Mouse (Mus musculus): ENCODE measurements at regions not wholly inside any gene's neighbourhood (a gene's known extent, or its start where the extent isn't known, plus 50 kb on each side); places are given as distances from the start of the nearest gene placed in this dataset.

DNA sequence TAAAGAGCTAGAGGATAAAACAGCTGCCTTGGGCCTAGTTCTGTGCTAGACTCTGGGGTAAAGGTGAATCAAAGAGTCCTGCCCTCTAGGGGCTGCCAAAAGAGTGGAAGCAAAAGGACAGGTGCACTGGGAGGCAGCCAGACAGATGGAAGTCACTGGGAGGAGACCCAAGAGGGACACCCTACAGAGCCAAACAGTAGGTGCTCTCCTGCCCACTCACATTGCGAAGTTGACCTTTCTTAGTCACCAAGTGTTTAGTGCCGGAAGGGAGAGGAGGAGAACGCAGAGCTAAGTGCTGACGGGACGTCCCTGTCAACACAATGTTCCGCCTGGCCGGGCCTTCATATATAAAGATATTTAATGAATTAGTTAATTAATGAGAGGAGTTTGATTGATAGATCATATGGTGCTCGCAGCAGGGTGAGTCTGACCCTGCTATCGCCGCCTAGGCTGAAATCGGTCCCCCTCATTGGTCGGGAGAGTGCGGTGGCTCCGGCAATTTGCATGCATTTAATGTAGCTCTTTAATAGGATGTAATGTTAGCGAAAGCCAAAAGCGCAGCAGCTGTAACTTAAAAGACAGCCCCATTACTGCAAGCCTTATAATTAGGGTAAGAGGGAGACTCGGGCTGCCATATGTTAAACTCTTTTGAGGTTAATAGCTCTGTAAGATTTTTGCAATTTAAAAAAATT lies 162.6 kb upstream of the Cadm1 start:
- H3K9ac ChIP-seq (replicated peaks; ENCODE audit: low read depth, low read length) = no peak overlapping the region
- no peak for ATAC-seq (ENCODE audit: insufficient number of reproducible peaks, insufficient read depth, low FRiP score, low read depth)
- no peaks in the 10 kb centered on the region for H3K9me3 ChIP-seq (ENCODE audit: control insufficient read depth, low read depth, low read length)
- WGBS = 23% methylated on average over 17 of the region's 17 CpGs
- H3K27me3 ChIP-seq (ENCODE audit: control insufficient read depth, insufficient read depth, low read length) = peaks cover 11% of the 10 kb centered on the region; the same call in 1 of the 2 replicates
- peak overlapping the region; percentile 55 for H3K4me2 ChIP-seq (replicated peaks; ENCODE audit: low read depth, low read length)
- H3K4me3 ChIP-seq (ENCODE audit: low read depth, low read length) = peak overlapping the region; percentile 21; the same call in 1 of the 2 replicates
- no peak overlapping the region for H3K27ac ChIP-seq (ENCODE audit: low read length)
- H3K36me3 ChIP-seq (ENCODE audit: control insufficient read depth, insufficient read depth, low read length) = no peaks in the 10 kb centered on the region
- peaks cover 9% of the 10 kb centered on the region; the same call in 1 of the 2 replicates for H3K4me1 ChIP-seq (ENCODE audit: control insufficient read depth, insufficient read depth, low read length)

DNA sequence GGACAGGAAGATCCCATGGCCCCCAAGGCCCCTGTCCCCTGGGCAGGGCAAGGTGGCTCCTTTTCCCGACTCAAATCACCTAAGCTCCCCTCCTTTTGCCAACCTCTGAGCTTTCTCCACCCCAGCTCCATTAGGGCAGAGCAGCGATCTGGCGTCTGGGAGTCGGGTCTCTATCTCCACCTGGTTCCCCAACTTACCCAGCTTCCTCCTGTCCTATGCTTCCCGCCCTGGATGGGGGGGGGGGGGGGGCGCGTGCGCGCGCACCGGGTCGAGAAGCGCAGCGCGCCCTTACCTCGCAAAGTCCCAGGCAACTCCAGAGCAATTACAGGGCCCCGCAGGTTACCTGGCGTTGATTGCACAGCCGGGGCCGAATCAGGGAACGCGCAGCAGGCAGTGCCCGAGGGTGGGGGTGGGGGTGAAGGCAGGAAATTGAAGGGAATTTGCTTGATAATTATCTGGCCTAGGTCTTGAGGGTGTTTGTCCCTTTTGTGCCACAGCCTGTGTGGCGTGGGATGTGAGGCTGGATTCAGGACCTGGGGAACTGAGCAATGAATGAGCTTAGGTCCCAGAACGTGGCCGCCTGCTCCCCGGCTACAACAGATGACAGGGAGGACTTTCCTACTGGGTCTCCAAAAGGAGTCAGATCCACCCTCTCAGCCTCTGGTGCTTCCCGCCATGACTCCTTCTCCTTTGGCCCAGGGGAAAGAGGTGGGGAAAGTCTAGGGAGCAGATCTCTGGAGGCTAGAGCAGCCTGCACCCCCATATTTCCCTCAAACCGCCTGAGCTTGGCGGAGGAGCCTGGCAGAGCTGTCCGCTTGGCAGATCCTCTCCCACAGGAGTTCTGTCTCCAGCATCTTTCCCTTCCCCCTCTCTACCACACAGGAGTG lies 161.7 kb upstream of the Cadm1 start:
- H3K27ac ChIP-seq (ENCODE audit: low read length) = no peak overlapping the region
- H3K36me3 ChIP-seq (ENCODE audit: control insufficient read depth, insufficient read depth, low read length) = no peaks in the 10 kb centered on the region
- H3K4me3 ChIP-seq (ENCODE audit: low read depth, low read length) = peak overlapping the region; percentile 21
- no peak overlapping the region for H3K9ac ChIP-seq (replicated peaks; ENCODE audit: low read depth, low read length)
- H3K4me1 ChIP-seq (ENCODE audit: control insufficient read depth, insufficient read depth, low read length) = peaks cover 9% of the 10 kb centered on the region; the same call in 1 of the 2 replicates
- H3K9me3 ChIP-seq (ENCODE audit: control insufficient read depth, low read depth, low read length) = no peaks in the 10 kb centered on the region
- 10% methylated on average over 26 of the region's 31 CpGs for WGBS
- ATAC-seq (ENCODE audit: insufficient number of reproducible peaks, insufficient read depth, low FRiP score, low read depth) = peak; percentile 63
- peak overlapping the region; percentile 55 for H3K4me2 ChIP-seq (replicated peaks; ENCODE audit: low read depth, low read length)
- H3K27me3 ChIP-seq (ENCODE audit: control insufficient read depth, insufficient read depth, low read length) = peaks cover 11% of the 10 kb centered on the region; the same call in 1 of the 2 replicates

DNA sequence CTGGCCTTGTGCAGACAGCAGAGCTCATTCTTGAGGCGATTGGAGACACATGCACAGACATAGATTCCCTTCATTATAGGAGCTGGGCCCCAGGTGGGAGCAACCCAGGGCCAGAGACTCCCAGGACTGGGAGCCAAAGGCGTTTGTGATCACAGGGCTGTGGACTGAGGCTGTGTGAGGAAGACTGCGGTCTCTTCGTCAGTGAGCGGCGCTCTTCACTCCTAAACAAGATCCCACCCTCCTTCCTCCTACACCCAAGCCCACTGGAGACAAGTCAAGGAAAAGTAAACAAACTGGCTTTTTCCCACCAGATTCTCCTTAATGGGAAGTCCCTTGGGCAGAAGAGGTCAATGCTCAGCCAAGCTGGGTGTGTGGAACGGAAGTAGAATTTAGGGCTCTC lies 157.7 kb upstream of the Cadm1 start:
- no peak overlapping the region for H3K4me2 ChIP-seq (replicated peaks; ENCODE audit: low read depth, low read length)
- no peak overlapping the region for H3K9ac ChIP-seq (replicated peaks; ENCODE audit: low read depth, low read length)
- 83% methylated on average over 7 of the region's 7 CpGs for WGBS
- no peak overlapping the region for H3K27ac ChIP-seq (ENCODE audit: low read length)
- no peaks in the 10 kb centered on the region for H3K9me3 ChIP-seq (ENCODE audit: control insufficient read depth, low read depth, low read length)
- peaks cover 10% of the 10 kb centered on the region; the same call in 1 of the 2 replicates for H3K27me3 ChIP-seq (ENCODE audit: control insufficient read depth, insufficient read depth, low read length)
- no peak for ATAC-seq (ENCODE audit: insufficient number of reproducible peaks, insufficient read depth, low FRiP score, low read depth)
- H3K4me3 ChIP-seq (ENCODE audit: low read depth, low read length) = no peak overlapping the region
- no peaks in the 10 kb centered on the region for H3K36me3 ChIP-seq (ENCODE audit: control insufficient read depth, insufficient read depth, low read length)
- H3K4me1 ChIP-seq (ENCODE audit: control insufficient read depth, insufficient read depth, low read length) = peaks cover 9% of the 10 kb centered on the region; the same call in 1 of the 2 replicates

DNA sequence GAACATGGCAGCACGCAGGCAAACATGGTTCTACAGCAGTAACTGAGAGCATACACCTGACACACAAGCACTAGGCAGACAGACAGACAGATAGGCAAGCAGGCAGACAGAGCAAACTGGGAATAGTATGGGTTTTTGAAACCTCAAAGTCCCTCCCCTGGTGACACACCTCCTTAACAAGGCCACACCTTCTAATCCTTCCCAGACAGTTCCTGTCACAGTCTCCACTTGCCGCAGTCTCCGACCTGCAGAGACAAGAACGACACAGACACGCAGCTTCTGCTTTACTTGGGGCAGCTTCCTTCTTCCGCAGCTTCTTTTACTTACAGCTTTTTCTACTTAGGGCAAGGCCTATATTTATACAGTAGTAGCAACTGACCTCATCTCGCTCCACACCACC lies 155.9 kb upstream of the Cadm1 start:
- no peak for ATAC-seq (ENCODE audit: insufficient number of reproducible peaks, insufficient read depth, low FRiP score, low read depth)
- H3K9me3 ChIP-seq (ENCODE audit: control insufficient read depth, low read depth, low read length) = no peaks in the 10 kb centered on the region
- H3K27ac ChIP-seq (ENCODE audit: low read length) = no peak overlapping the region
- no peaks in the 10 kb centered on the region for H3K4me1 ChIP-seq (ENCODE audit: control insufficient read depth, insufficient read depth, low read length)
- H3K9ac ChIP-seq (replicated peaks; ENCODE audit: low read depth, low read length) = no peak overlapping the region
- H3K27me3 ChIP-seq (ENCODE audit: control insufficient read depth, insufficient read depth, low read length) = no peaks in the 10 kb centered on the region
- WGBS = 96% methylated on average over 7 of the region's 7 CpGs
- no peak overlapping the region for H3K4me2 ChIP-seq (replicated peaks; ENCODE audit: low read depth, low read length)
- no peak overlapping the region for H3K4me3 ChIP-seq (ENCODE audit: low read depth, low read length)
- H3K36me3 ChIP-seq (ENCODE audit: control insufficient read depth, insufficient read depth, low read length) = no peaks in the 10 kb centered on the region

DNA sequence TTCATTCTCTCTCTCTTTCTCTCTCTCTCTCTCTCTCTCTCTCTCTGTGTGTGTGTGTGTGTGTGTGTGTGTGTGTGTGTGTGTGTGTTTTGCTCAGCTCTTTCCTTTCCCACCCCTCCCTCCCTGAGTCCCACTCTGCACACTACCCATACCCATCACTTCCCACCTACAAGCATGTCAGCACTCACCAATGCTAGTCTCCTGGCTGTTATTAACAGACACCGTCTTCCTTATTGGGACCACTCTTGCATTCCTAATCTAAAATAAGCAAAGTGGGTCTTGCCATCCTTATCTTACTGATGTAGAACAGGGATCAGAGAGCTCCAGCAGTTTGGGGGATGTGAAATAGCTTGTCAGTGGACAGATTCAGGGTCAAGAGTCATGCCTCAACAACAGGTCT lies 153.3 kb upstream of the Cadm1 start:
- H3K9ac ChIP-seq (replicated peaks; ENCODE audit: low read depth, low read length) = no peak overlapping the region
- WGBS = 65% methylated on average over 1 of the region's 1 CpGs
- H3K36me3 ChIP-seq (ENCODE audit: control insufficient read depth, insufficient read depth, low read length) = no peaks in the 10 kb centered on the region

DNA sequence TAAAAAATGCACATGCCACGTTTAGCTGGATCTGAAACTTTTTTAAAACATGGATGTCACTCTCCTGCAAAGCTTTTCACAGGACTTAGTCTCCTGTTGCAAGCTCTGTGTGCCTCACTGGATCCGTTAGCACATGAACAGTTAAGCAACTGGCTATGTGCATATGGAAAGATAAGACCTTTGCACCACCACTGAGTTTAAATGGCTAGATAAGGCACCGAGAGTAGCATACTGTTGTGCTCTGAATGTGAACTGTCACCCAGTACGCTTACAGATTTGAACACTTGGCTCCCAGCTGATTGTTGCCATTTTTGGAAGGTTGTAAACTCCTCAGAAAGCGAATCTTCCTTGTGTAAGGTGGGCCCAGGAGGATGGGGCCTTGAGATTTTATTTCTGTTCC lies 151.4 kb upstream of the Cadm1 start:
- 82% methylated on average over 5 of the region's 5 CpGs for WGBS
- no peak for ATAC-seq (ENCODE audit: insufficient number of reproducible peaks, insufficient read depth, low FRiP score, low read depth)
- no peaks in the 10 kb centered on the region for H3K9me3 ChIP-seq (ENCODE audit: control insufficient read depth, low read depth, low read length)
- H3K4me3 ChIP-seq (ENCODE audit: low read depth, low read length) = no peak overlapping the region
- H3K4me1 ChIP-seq (ENCODE audit: control insufficient read depth, insufficient read depth, low read length) = no peaks in the 10 kb centered on the region
- H3K27me3 ChIP-seq (ENCODE audit: control insufficient read depth, insufficient read depth, low read length) = no peaks in the 10 kb centered on the region
- no peak overlapping the region for H3K27ac ChIP-seq (ENCODE audit: low read length)
- no peak overlapping the region for H3K9ac ChIP-seq (replicated peaks; ENCODE audit: low read depth, low read length)
- no peaks in the 10 kb centered on the region for H3K36me3 ChIP-seq (ENCODE audit: control insufficient read depth, insufficient read depth, low read length)
- no peak overlapping the region for H3K4me2 ChIP-seq (replicated peaks; ENCODE audit: low read depth, low read length)

More for the DNA sequence above, 153.3 kb upstream of the Cadm1 start:
- no peak for ATAC-seq (ENCODE audit: insufficient number of reproducible peaks, insufficient read depth, low FRiP score, low read depth)
- H3K27me3 ChIP-seq (ENCODE audit: control insufficient read depth, insufficient read depth, low read length) = no peaks in the 10 kb centered on the region
- H3K4me1 ChIP-seq (ENCODE audit: control insufficient read depth, insufficient read depth, low read length) = no peaks in the 10 kb centered on the region
- H3K9me3 ChIP-seq (ENCODE audit: control insufficient read depth, low read depth, low read length) = no peaks in the 10 kb centered on the region
- H3K4me3 ChIP-seq (ENCODE audit: low read depth, low read length) = no peak overlapping the region
- H3K4me2 ChIP-seq (replicated peaks; ENCODE audit: low read depth, low read length) = no peak overlapping the region
- no peak overlapping the region for H3K27ac ChIP-seq (ENCODE audit: low read length)

DNA sequence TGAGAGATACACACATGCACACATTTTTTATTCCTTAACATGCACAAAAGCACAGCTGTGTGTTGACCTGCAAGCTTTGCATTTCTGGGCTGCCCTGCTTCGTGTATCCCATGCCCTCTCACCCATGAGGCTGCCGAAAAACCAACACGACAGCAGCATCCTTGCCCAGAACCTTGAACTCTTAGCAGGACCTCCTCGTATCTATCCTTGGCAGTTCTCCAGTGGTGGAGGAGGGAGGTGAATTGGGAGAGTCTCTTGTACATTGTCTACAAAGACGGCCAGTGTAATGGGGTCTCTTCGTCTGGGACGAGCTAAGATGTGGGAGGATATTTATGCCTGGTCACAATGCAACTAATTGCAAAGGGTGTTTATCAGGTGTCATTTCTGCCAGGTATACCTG lies 149.6 kb upstream of the Cadm1 start:
- Histone ChIP-seq H3K36me3 (ENCODE audit: control insufficient read depth, insufficient read depth, low read length) (no peaks in the 10 kb centered on the region), H3K4me2 (replicated peaks; ENCODE audit: low read depth, low read length) (no peak overlapping the region), H3K9me3 (ENCODE audit: control insufficient read depth, low read depth, low read length) (no peaks in the 10 kb centered on the region), H3K4me3 (ENCODE audit: low read depth, low read length) (no peak overlapping the region), H3K27ac (ENCODE audit: low read length) (no peak overlapping the region), H3K27me3 (ENCODE audit: control insufficient read depth, insufficient read depth, low read length) (no peaks in the 10 kb centered on the region), H3K9ac (replicated peaks; ENCODE audit: low read depth, low read length) (no peak overlapping the region), H3K4me1 (ENCODE audit: control insufficient read depth, insufficient read depth, low read length) (0 out of 2 replicates have a peak, but pooled peaks cover 5% of the 10 kb centered on the region)
- no peak for ATAC-seq (ENCODE audit: insufficient number of reproducible peaks, insufficient read depth, low FRiP score, low read depth)
- WGBS = 52% methylated on average over 7 of the region's 7 CpGs

DNA sequence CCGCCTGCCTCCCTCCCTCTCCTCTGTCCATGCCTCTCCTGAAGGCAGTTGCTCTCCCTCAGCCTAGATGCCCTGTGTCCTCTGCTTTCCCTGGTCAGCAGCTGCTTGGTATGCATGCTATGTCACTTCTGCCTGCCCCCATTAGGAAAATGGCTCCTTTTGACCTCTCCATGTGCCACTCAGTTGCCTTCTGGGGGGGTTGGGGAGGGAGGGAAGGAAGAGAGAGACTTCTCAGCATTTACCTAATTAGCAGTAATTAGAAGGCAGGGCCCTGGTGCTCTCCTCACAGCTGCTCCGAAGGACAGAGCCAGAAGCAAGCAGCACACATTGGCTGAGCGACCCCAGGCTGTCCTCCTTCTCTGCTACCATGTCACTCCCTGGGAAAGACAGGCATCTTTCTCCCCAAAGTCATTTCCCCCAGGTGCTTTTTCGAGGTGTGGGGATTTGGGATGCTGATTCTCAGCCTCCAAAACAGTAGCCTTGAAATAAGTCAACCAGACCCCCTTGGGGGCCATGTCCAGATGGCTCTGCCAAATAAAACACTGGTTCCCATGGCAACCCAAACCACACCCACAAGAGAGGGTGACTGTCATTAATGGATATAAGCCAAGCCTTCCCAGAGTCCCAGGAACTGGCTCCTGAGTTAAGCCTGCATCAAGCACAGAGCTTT lies 145.7 kb upstream of the Cadm1 start:
- no peak overlapping the region for H3K27ac ChIP-seq (ENCODE audit: low read length)
- no peak overlapping the region for H3K4me2 ChIP-seq (replicated peaks; ENCODE audit: low read depth, low read length)
- 0 out of 2 replicates have a peak, but pooled peaks cover 8% of the 10 kb centered on the region for H3K4me1 ChIP-seq (ENCODE audit: control insufficient read depth, insufficient read depth, low read length)
- no peak for ATAC-seq (ENCODE audit: insufficient number of reproducible peaks, insufficient read depth, low FRiP score, low read depth)
- no peaks in the 10 kb centered on the region for H3K36me3 ChIP-seq (ENCODE audit: control insufficient read depth, insufficient read depth, low read length)
- H3K9ac ChIP-seq (replicated peaks; ENCODE audit: low read depth, low read length) = no peak overlapping the region
- WGBS = 45% methylated on average over 4 of the region's 4 CpGs
- no peak overlapping the region for H3K4me3 ChIP-seq (ENCODE audit: low read depth, low read length)
- H3K9me3 ChIP-seq (ENCODE audit: control insufficient read depth, low read depth, low read length) = no peaks in the 10 kb centered on the region
- no peaks in the 10 kb centered on the region for H3K27me3 ChIP-seq (ENCODE audit: control insufficient read depth, insufficient read depth, low read length)

Data from stomach, embryonic 14.5 days (tissue).